32 mouse cellular contexts compared by ENCODE assay signal in the genomic region with DNA sequence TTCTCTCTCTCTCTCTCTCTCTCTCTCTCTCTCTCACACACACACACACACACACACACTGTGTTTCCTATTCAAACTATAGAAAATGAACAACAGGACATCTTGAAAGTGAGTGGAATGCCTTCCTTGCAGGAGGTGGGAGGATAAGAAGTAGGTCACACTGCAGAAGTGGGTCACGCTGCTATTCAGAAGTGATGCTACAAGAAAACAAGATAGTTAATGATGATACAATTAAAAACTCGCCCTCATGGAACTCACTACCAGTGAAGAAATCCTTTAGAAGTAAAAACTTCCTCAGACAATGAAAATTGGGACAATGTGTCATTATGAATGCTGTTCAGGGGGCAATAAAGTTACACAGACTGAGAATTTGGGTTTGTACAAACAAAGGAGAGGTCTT. TPM values are rescaled to one million over a fixed set of nuclear protein-coding genes. Genes with fewer than 3 reads are reported as not detected.
"Had no signal": no experiment of that assay in that cellular context is flagged by ENCODE, and none has a peak within 500 bp of the region (broad histone marks: within the 10 kb centered on the region; RNA-seq: fewer than 3 reads in every experiment).

No protein-coding gene starts in this region.

- ATAC-seq: forebrain, embryonic 14.5 days; forebrain, embryonic 15.5 days; forebrain, embryonic 16.5 days; forebrain, postnatal 0 days had no signal

- H3K4me3 ChIP-seq: embryonic facial prominence, embryonic 10.5 days; embryonic facial prominence, embryonic 12.5 days; embryonic facial prominence, embryonic 13.5 days; embryonic facial prominence, embryonic 15.5 days; erythroblast, embryonic 14.5 days; forebrain, embryonic 12.5 days; forebrain, embryonic 15.5 days; gastrocnemius, adult 2 months; heart, adult 2 months; heart, embryonic 10.5 days had no signal

- H3K4me1 ChIP-seq: embryonic facial prominence, embryonic 10.5 days; embryonic facial prominence, embryonic 12.5 days; embryonic facial prominence, embryonic 13.5 days; embryonic facial prominence, embryonic 15.5 days; forebrain, embryonic 12.5 days; heart, embryonic 10.5 days had no signal

- H3K4me2 ChIP-seq: embryonic facial prominence, embryonic 12.5 days; embryonic facial prominence, embryonic 13.5 days; embryonic facial prominence, embryonic 15.5 days; forebrain, embryonic 12.5 days; forebrain, embryonic 15.5 days had no signal

- H3K9ac ChIP-seq: embryonic facial prominence, embryonic 12.5 days; embryonic facial prominence, embryonic 13.5 days; embryonic facial prominence, embryonic 15.5 days; forebrain, embryonic 12.5 days; forebrain, embryonic 15.5 days; forebrain, postnatal 0 days had no signal

- H3K27me3 ChIP-seq: embryonic facial prominence, embryonic 12.5 days; embryonic facial prominence, embryonic 13.5 days; embryonic facial prominence, embryonic 15.5 days; forebrain, embryonic 12.5 days; forebrain, embryonic 15.5 days had no signal

- H3K9me3 ChIP-seq: embryonic facial prominence, embryonic 10.5 days; embryonic facial prominence, embryonic 12.5 days; embryonic facial prominence, embryonic 13.5 days; embryonic facial prominence, embryonic 15.5 days; forebrain, embryonic 12.5 days; forebrain, embryonic 15.5 days; heart, embryonic 10.5 days had no signal

- H3K27ac ChIP-seq: embryonic facial prominence, embryonic 10.5 days; embryonic facial prominence, embryonic 12.5 days; embryonic facial prominence, embryonic 13.5 days; embryonic facial prominence, embryonic 15.5 days; forebrain, embryonic 12.5 days; forebrain, embryonic 15.5 days; gastrocnemius, adult 2 months; heart, adult 2 months; heart, embryonic 10.5 days had no signal

- DNase-seq: cerebellum, adult 9-10 months; cerebellum, adult 9-11 months; cerebellum, postnatal 10 days; cerebellum, postnatal 14 days; cerebellum, postnatal 25 days; cerebellum, postnatal 36 days; embryo, embryonic 11 days; forebrain, postnatal 0 days; gastrocnemius, adult 2 months; gastrocnemius, postnatal 10 days; gastrocnemius, postnatal 14 days; gastrocnemius, postnatal 25 days; gastrocnemius, postnatal 36 days; heart, adult 11 months; heart, adult 18-20 months; heart, adult 2 months had no signal

- H3K36me3 ChIP-seq: embryonic facial prominence, embryonic 10.5 days; embryonic facial prominence, embryonic 12.5 days; embryonic facial prominence, embryonic 13.5 days; embryonic facial prominence, embryonic 15.5 days; forebrain, embryonic 12.5 days; forebrain, embryonic 15.5 days; heart, embryonic 10.5 days had no signal

RNA-seq across cellular contexts. Expression of a gene that starts 20.4 kb away (rescaled TPM):
- total RNA-seq: common myeloid progenitor, adult 5-6 weeks; gastrocnemius, adult 18-20 months; gastrocnemius, adult 2 months; gastrocnemius, adult 8-10 months; gastrocnemius, postnatal 10 days; gastrocnemius, postnatal 14 days; gastrocnemius, postnatal 25 days; gastrocnemius, postnatal 36 days; gastrocnemius, postnatal 4 days; granulocyte monocyte progenitor cell, adult 5-6 weeks; heart, adult 18-20 months; heart, adult 2 months; heart, adult 8-10 months had no signal
- polyA plus RNA-seq: embryonic facial prominence, embryonic 13.5 days; erythroblast, embryonic 14.5 days; heart, embryonic 10.5 days had no signal
